Comparison of ENCODE assay signal across 8 mouse cellular contexts in the genomic region with DNA sequence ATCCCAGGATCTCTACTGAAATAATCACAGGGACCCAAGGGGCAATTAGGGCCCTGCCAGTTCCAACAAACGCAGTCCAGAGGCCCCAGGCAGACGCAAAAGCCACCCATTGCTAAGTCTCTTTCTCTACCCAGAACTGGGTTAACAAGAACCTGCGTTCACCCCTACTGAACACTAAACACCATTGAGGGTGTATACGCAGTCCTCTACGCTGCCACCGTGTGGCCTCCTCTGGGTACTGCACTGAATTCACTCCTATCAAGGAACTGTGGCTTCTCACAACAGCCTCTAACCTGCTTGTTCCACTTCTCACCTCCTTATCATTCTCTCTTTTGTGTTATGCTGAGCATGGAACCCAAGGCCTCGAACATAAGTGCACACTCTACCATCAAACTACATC. TPM values are rescaled to one million over a fixed set of nuclear protein-coding genes. Genes with fewer than 3 reads are reported as not detected.
A peak's percentile ranks its signal among the peaks of the same experiment; 100 is the strongest.
DNase-seq lines count a peak whose midpoint lies in the region; ATAC-seq and TF ChIP-seq lines count a peak whose summit lies in the region.

No protein-coding gene starts in this region.

- TF ChIP-seq CTCF in intestine, postnatal 0 days (IDR thresholded peaks at IDR 0.05; ENCODE audit: low read depth), result peak; percentile 94

- 4% methylated on average over 7 of the region's 7 CpGs for WGBS in intestine, postnatal 0 days
- WGBS in limb, embryonic 14.5 days, result 3% methylated on average over 7 of the region's 7 CpGs
- WGBS in midbrain, embryonic 16.5 days, result under 1% methylated on average over 7 of the region's 7 CpGs

- no peaks in the 10 kb centered on the region; the same call in 1 of the 2 replicates for H3K27me3 ChIP-seq in intestine, postnatal 0 days (replicated peaks; ENCODE audit: control insufficient read depth, insufficient read depth, low read length)
- H3K27me3 ChIP-seq in limb, embryonic 14.5 days (ENCODE audit: control insufficient read depth, insufficient read depth, low read length), result no peaks in the 10 kb centered on the region
- H3K27me3 ChIP-seq in midbrain, embryonic 16.5 days (ENCODE audit: control insufficient read depth, insufficient read depth, low read depth, low read length), result no peaks in the 10 kb centered on the region

- intact Hi-C loops in heart, postnatal 25 days (cut with DNase I), result no loop called here

- peak; percentile 96 for DNase-seq in heart, adult 11 months
- no peak for DNase-seq in heart, postnatal 25 days (ENCODE audit: low spot score)
- DNase-seq in cerebellum, adult 9-10 months, result peak; percentile 65
- DNase-seq in frontal cortex, postnatal 25 days (ENCODE audit: low spot score in 2 of 2), result peak; percentile 72 to 76
- peak; percentile 95 for DNase-seq in limb, embryonic 14.5 days (ENCODE audit: low spot score)
- DNase-seq in spleen, postnatal 36 days (ENCODE audit: low spot score in 2 of 2), result peak; percentile 49 to 64

- no peaks in the 10 kb centered on the region for H3K9me3 ChIP-seq in intestine, postnatal 0 days (ENCODE audit: control insufficient read depth)
- no peaks in the 10 kb centered on the region for H3K9me3 ChIP-seq in limb, embryonic 14.5 days (ENCODE audit: control insufficient read depth, low read length)
- H3K9me3 ChIP-seq in midbrain, embryonic 16.5 days (replicated peaks; ENCODE audit: control insufficient read depth, low read length, poor library complexity, severe bottlenecking), result no peaks in the 10 kb centered on the region

- H3K4me2 ChIP-seq in intestine, postnatal 0 days (replicated peaks; ENCODE audit: low read depth), result no peak overlapping the region
- H3K4me2 ChIP-seq in limb, embryonic 14.5 days (replicated peaks; ENCODE audit: low read depth, low read length, severe bottlenecking), result no peak overlapping the region
- no peak overlapping the region for H3K4me2 ChIP-seq in midbrain, embryonic 16.5 days (ENCODE audit: low read length)

- H3K9ac ChIP-seq in intestine, postnatal 0 days (ENCODE audit: low read depth, low read length), result no peak overlapping the region
- H3K9ac ChIP-seq in limb, embryonic 14.5 days (ENCODE audit: low read depth, low read length, severe bottlenecking), result no peak overlapping the region
- no peak overlapping the region for H3K9ac ChIP-seq in midbrain, embryonic 16.5 days (ENCODE audit: low read depth, low read length)

- peaks cover 4% of the 10 kb centered on the region; the same call in 1 of the 2 replicates for H3K4me1 ChIP-seq in intestine, postnatal 0 days (replicated peaks; ENCODE audit: control insufficient read depth, insufficient read depth, low read length)
- H3K4me1 ChIP-seq in limb, embryonic 14.5 days (ENCODE audit: control insufficient read depth, insufficient read depth, low read length), result peaks cover 20% of the 10 kb centered on the region
- H3K4me1 ChIP-seq in midbrain, embryonic 16.5 days (ENCODE audit: control insufficient read depth, insufficient read depth, low read length), result peaks cover 9% of the 10 kb centered on the region; the same call in 1 of the 2 replicates

- H3K36me3 ChIP-seq in intestine, postnatal 0 days (ENCODE audit: control insufficient read depth, insufficient read depth), result no peaks in the 10 kb centered on the region
- H3K36me3 ChIP-seq in limb, embryonic 14.5 days (ENCODE audit: control insufficient read depth, insufficient read depth, low read length), result no peaks in the 10 kb centered on the region
- no peaks in the 10 kb centered on the region for H3K36me3 ChIP-seq in midbrain, embryonic 16.5 days (ENCODE audit: control insufficient read depth, insufficient read depth, low read length)

- no peak overlapping the region for H3K4me3 ChIP-seq in intestine, postnatal 0 days (ENCODE audit: low read depth, low read length)
- H3K4me3 ChIP-seq in limb, embryonic 14.5 days (replicated peaks; ENCODE audit: low read length), result no peak overlapping the region
- no peak overlapping the region for H3K4me3 ChIP-seq in midbrain, embryonic 16.5 days (ENCODE audit: low read depth, low read length)

- H3K27ac ChIP-seq in intestine, postnatal 0 days (ENCODE audit: low read depth, low read length), result no peak overlapping the region
- H3K27ac ChIP-seq in limb, embryonic 14.5 days (replicated peaks; ENCODE audit: low read depth, low read length), result no peak overlapping the region
- no peak overlapping the region for H3K27ac ChIP-seq in midbrain, embryonic 16.5 days (ENCODE audit: low read length)

- peak; percentile 48; the same call in 1 of the 2 replicates for ATAC-seq in intestine, postnatal 0 days
- ATAC-seq in limb, embryonic 14.5 days (ENCODE audit: low FRiP score, low read depth), result no peak
- peak; percentile 44; the same call in 1 of the 2 replicates for ATAC-seq in midbrain, embryonic 16.5 days

- no peak for TF ChIP-seq POLR2A in limb, embryonic 14.5 days (IDR thresholded peaks at IDR 0.05; ENCODE audit: borderline replicate concordance, extremely low read depth, insufficient read depth, insufficient read length)

RNA-seq across cellular contexts. Expression of a gene that starts 19.3 kb away (rescaled TPM):
- total RNA-seq in heart, postnatal 25 days (2021), result 10 to 100 TPM; 48.0 to 56.7 TPM
- 284 and 285 TPM in 2 replicates for polyA plus RNA-seq in intestine, postnatal 0 days (2015; fragmentation: Nextera tagmentation; extraction: Ambion mirVana)
- 120 and 123 TPM in 2 replicates for polyA plus RNA-seq in limb, embryonic 14.5 days (2012; rRNA removed)
- polyA plus RNA-seq in limb, embryonic 14.5 days (2014; fragmentation: Nextera tagmentation; extraction: Ambion mirVana), result 95.6 and 102 TPM in 2 replicates
- polyA plus RNA-seq in midbrain, embryonic 16.5 days (2015; fragmentation: Nextera tagmentation; extraction: Ambion mirVana), result 11.4 and 13.1 TPM in 2 replicates
